Comparison of ENCODE assay signal across 8 mouse cellular contexts in the genomic region with DNA sequence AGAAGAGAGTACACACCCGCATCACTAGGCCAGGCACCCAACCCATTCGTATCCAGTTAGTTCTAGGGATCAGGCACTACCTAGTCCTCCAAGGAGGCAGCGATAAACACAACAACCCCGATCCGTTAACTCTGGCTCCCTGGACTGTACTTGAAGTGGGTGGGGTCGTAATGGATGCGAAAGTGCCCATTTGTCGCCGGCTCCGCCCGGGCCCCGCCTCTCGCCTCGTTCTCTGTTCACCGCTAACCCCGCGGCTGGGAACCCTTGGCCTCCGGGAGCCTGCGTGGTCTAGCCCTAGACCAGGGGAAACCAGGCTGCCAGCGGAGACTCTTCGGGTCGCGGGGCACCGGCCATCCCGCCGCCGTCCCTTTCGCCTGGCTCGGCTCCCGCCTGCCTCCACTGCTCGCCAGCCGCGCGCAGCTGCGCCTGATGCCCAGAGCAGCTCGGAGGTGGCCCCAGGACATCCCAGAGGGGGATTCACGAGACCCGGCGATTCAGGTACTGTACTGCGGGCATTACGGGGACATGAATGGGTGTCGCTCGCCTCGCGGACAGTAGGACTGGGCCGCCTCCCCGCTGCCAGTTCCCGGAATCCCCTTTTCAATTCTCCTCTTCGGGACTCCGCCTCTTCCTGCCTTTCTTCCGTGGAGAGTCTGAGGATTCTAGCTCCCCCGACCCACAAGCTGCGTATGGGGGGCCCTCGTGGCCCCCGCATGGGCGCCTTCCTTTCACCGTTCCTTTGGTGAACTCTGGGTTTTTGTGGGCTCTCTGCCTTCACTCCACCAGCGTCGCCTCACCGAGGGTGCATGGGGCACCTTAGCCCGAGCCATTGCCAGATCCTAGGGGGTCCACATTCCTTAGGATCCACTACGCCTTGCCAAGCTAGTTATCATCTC. TPM values are rescaled to one million over a fixed set of nuclear protein-coding genes. Genes with fewer than 3 reads are reported as not detected.
A peak's percentile ranks its signal among the peaks of the same experiment; 100 is the strongest.
DNase-seq lines count a peak whose midpoint lies in the region; ATAC-seq lines count a peak whose summit lies in the region.

A gene (plus strand): TSS at position 207 of the 896 bp plus-strand sequence.

- H3K27me3 ChIP-seq in forebrain, embryonic 11.5 days (ENCODE audit: control insufficient read depth, insufficient read depth, low read length): no peaks in the 10 kb centered on the region
- no peaks in the 10 kb centered on the region for H3K27me3 ChIP-seq in heart, embryonic 15.5 days
- H3K27me3 ChIP-seq in liver, embryonic 15.5 days: no peaks in the 10 kb centered on the region
- H3K27me3 ChIP-seq in neural tube, embryonic 12.5 days (replicated peaks): no peaks in the 10 kb centered on the region

- H3K36me3 ChIP-seq in forebrain, embryonic 11.5 days (ENCODE audit: control insufficient read depth, insufficient read depth, low read length): no peaks in the 10 kb centered on the region
- no peaks in the 10 kb centered on the region for H3K36me3 ChIP-seq in heart, embryonic 15.5 days
- H3K36me3 ChIP-seq in liver, embryonic 15.5 days (replicated peaks): peaks cover 32% of the 10 kb centered on the region
- no peaks in the 10 kb centered on the region for H3K36me3 ChIP-seq in neural tube, embryonic 12.5 days

- WGBS in forebrain, embryonic 11.5 days: under 1% methylated on average over 55 of the region's 62 CpGs
- WGBS in heart, embryonic 15.5 days: under 1% methylated on average over 62 of the region's 62 CpGs
- under 1% methylated on average over 62 of the region's 62 CpGs for WGBS in liver, embryonic 15.5 days (ENCODE audit: insufficient replicate concordance)
- under 1% methylated on average over 62 of the region's 62 CpGs for WGBS in neural tube, embryonic 12.5 days

- H3K4me1 ChIP-seq in brown adipose tissue, adult 24 weeks (ENCODE audit: control insufficient read depth, insufficient read depth, insufficient read length, low read length): peaks cover 25% of the 10 kb centered on the region
- H3K4me1 ChIP-seq in forebrain, embryonic 11.5 days (replicated peaks; ENCODE audit: control insufficient read depth, insufficient read depth, low read length): peaks cover 3% of the 10 kb centered on the region; the same call in 1 of the 2 replicates
- H3K4me1 ChIP-seq in heart, embryonic 15.5 days (replicated peaks): peaks cover 13% of the 10 kb centered on the region
- peaks cover 58% of the 10 kb centered on the region for H3K4me1 ChIP-seq in liver, embryonic 15.5 days (replicated peaks)
- peaks cover 11% of the 10 kb centered on the region for H3K4me1 ChIP-seq in neural tube, embryonic 12.5 days

- H3K9me3 ChIP-seq in forebrain, embryonic 11.5 days (ENCODE audit: control insufficient read depth, low read length): no peaks in the 10 kb centered on the region
- no peaks in the 10 kb centered on the region for H3K9me3 ChIP-seq in heart, embryonic 15.5 days (replicated peaks)
- H3K9me3 ChIP-seq in liver, embryonic 15.5 days (replicated peaks): no peaks in the 10 kb centered on the region
- H3K9me3 ChIP-seq in neural tube, embryonic 12.5 days: no peaks in the 10 kb centered on the region

- peak within 1 kb of the TSS; percentile 95 for H3K27ac ChIP-seq in brown adipose tissue, adult 24 weeks (replicated peaks; ENCODE audit: low read depth, low read length)
- peak within 1 kb of the TSS; percentile 79 for H3K27ac ChIP-seq in forebrain, embryonic 11.5 days (ENCODE audit: low read depth, low read length)
- H3K27ac ChIP-seq in heart, embryonic 15.5 days: peak within 1 kb of the TSS; percentile 98
- peak within 1 kb of the TSS; percentile 99 for H3K27ac ChIP-seq in liver, embryonic 15.5 days (replicated peaks)
- H3K27ac ChIP-seq in neural tube, embryonic 12.5 days: peak within 1 kb of the TSS; percentile 71; the same call in 1 of the 2 replicates

- peak within 1 kb of the TSS; percentile 91 for H3K4me3 ChIP-seq in brown adipose tissue, adult 24 weeks (ENCODE audit: insufficient read depth, low read depth, low read length)
- peak within 1 kb of the TSS; percentile 62 for H3K4me3 ChIP-seq in forebrain, embryonic 11.5 days (ENCODE audit: low read depth, low read length)
- H3K4me3 ChIP-seq in heart, embryonic 15.5 days: peak within 1 kb of the TSS; percentile 95
- peak within 1 kb of the TSS; percentile 99 for H3K4me3 ChIP-seq in liver, embryonic 15.5 days (replicated peaks)
- H3K4me3 ChIP-seq in neural tube, embryonic 12.5 days: peak within 1 kb of the TSS; percentile 76

- peak; percentile 81 for DNase-seq in forebrain, embryonic 11.5 days (ENCODE audit: low spot score)
- DNase-seq in kidney, postnatal 25 days: peak; percentile 88 to 94
- peak; percentile 55 for DNase-seq in telencephalon, adult 2 months (ENCODE audit: low read depth, low spot score)

- H3K4me2 ChIP-seq in forebrain, embryonic 11.5 days (ENCODE audit: low read depth, low read length, severe bottlenecking): peak within 1 kb of the TSS; percentile 60
- H3K4me2 ChIP-seq in heart, embryonic 15.5 days: peak within 1 kb of the TSS; percentile 74
- H3K4me2 ChIP-seq in liver, embryonic 15.5 days: peak within 1 kb of the TSS; percentile 80
- H3K4me2 ChIP-seq in neural tube, embryonic 12.5 days (replicated peaks): peak within 1 kb of the TSS; percentile 79

- peak; percentile 73 for ATAC-seq in CD4-positive, CD25-positive, alpha-beta regulatory T cell, adult 4 months
- peak; percentile 93 for ATAC-seq in forebrain, embryonic 11.5 days (replicated peaks; ENCODE audit: low FRiP score)
- ATAC-seq in heart, embryonic 15.5 days (replicated peaks; ENCODE audit: insufficient number of reproducible peaks, insufficient read depth, low FRiP score, low read depth): peak; percentile 94
- ATAC-seq in liver, embryonic 15.5 days (ENCODE audit: insufficient read depth): peak; percentile 96
- ATAC-seq in neural tube, embryonic 12.5 days (ENCODE audit: low FRiP score, low read depth): peak; percentile 92

- peak within 1 kb of the TSS; percentile 75 for H3K9ac ChIP-seq in forebrain, embryonic 11.5 days (ENCODE audit: low read length)
- H3K9ac ChIP-seq in heart, embryonic 15.5 days: peak within 1 kb of the TSS; percentile 92
- H3K9ac ChIP-seq in liver, embryonic 15.5 days: peak within 1 kb of the TSS; percentile 100
- H3K9ac ChIP-seq in neural tube, embryonic 12.5 days: peak within 1 kb of the TSS; percentile 82

RNA-seq across cellular contexts. Expression of the gene that starts here (rescaled TPM):
- polyA plus RNA-seq in CD4-positive, CD25-positive, alpha-beta regulatory T cell, adult 4 months (2017; shearing (Covaris generic)): 10 to 100 TPM; 45.8 to 48.2 TPM
- polyA plus RNA-seq in brown adipose tissue, adult 24 weeks (2012; ENCODE audit: insufficient read depth, insufficient read length, missing spikeins): 147 and 149 TPM in 2 replicates
- 29.6 and 32.3 TPM in 2 replicates for polyA plus RNA-seq in forebrain, embryonic 11.5 days (2014; fragmentation: Nextera tagmentation; extraction: Ambion mirVana)
- polyA plus RNA-seq in heart, embryonic 15.5 days (2015; fragmentation: Nextera tagmentation; extraction: Ambion mirVana): 52.5 and 58.9 TPM in 2 replicates
- polyA plus RNA-seq in liver, embryonic 15.5 days (2015; fragmentation: Nextera tagmentation; extraction: Ambion mirVana): 86.9 and 90.8 TPM in 2 replicates
- 30.7 and 35.4 TPM in 2 replicates for polyA plus RNA-seq in neural tube, embryonic 12.5 days (2016; fragmentation: Nextera tagmentation; extraction: Ambion mirVana)

Comparison
In these comparisons a context has a peak if more than half of its experiments do, and no peak if none do; other contexts are left out.
1. Peak in every context shown above with its lines: DNase-seq, ATAC-seq, H3K4me3 ChIP-seq and H3K27ac ChIP-seq.